19 mouse cellular contexts compared by ENCODE assay signal in genomic region chr11:109175376-109175969, GRCm38 (mm10). TPM values are rescaled to one million over a fixed set of nuclear protein-coding genes. Genes with fewer than 3 reads are reported as not detected.
"Had no signal": no experiment of that assay in that cellular context is flagged by ENCODE, and none has a peak within 500 bp of the region (broad histone marks: within the 10 kb centered on the region; RNA-seq: fewer than 3 reads in every experiment).

No protein-coding gene starts in this region.

- H3K27ac ChIP-seq: hindbrain, embryonic 13.5 days; hindbrain, postnatal 0 days; limb, embryonic 13.5 days; liver, embryonic 14.5 days; macrophage; midbrain, embryonic 12.5 days; neural tube, embryonic 12.5 days had no signal

- H3K36me3 ChIP-seq: hindbrain, embryonic 13.5 days; limb, embryonic 13.5 days; midbrain, embryonic 12.5 days; neural tube, embryonic 12.5 days had no signal

- H3K4me3 ChIP-seq: hindbrain, embryonic 13.5 days; limb, embryonic 13.5 days; megakaryocyte, embryonic 14.5 days; midbrain, embryonic 12.5 days; neural tube, embryonic 12.5 days had no signal

- ATAC-seq: hindbrain, postnatal 0 days had no signal

- DNase-seq: kidney, adult 11 months; kidney, postnatal 10 days; layer of hippocampus, postnatal 36 days; retina, postnatal 1 day; right cerebral cortex, postnatal 14 days had no signal

- H3K9me3 ChIP-seq: hindbrain, embryonic 13.5 days; neural tube, embryonic 12.5 days had no signal

- H3K4me1 ChIP-seq: megakaryocyte, embryonic 14.5 days; midbrain, embryonic 12.5 days had no signal

- H3K27me3 ChIP-seq: hindbrain, embryonic 13.5 days; megakaryocyte, embryonic 14.5 days; midbrain, embryonic 12.5 days; neural tube, embryonic 12.5 days had no signal

- H3K4me2 ChIP-seq: hindbrain, embryonic 13.5 days; limb, embryonic 13.5 days; midbrain, embryonic 12.5 days; neural tube, embryonic 12.5 days had no signal

- H3K9ac ChIP-seq: hindbrain, embryonic 13.5 days; limb, embryonic 13.5 days; liver, embryonic 14.5 days; midbrain, embryonic 12.5 days; neural tube, embryonic 12.5 days had no signal

RNA-seq across cellular contexts. Expression of gene E030025P04Rik, which starts 31.3 kb away (rescaled TPM):
- polyA plus RNA-seq: hindbrain, embryonic 13.5 days; hindbrain, postnatal 0 days; intestine, embryonic 14.5 days; kidney, embryonic 14.5 days; large intestine, adult 2 months; limb, embryonic 13.5 days; liver, adult 2 months; liver, embryonic 14.5 days; macrophage; midbrain, embryonic 12.5 days; neural tube, embryonic 12.5 days; spleen, adult 2 months; stomach, embryonic 16.5 days had no signal
